Mouse (Mus musculus) C2C12 (cell line): ENCODE results near the gene Zfp428.

Source experiments
- CEBPB ChIP-seq: IDR thresholded peaks from one replicate; pipeline ENCODE4 v1.6.1; 2011; ENCODE audit warnings: low read depth, mild to moderate bottlenecking, control low read depth, moderate library complexity
- CTCF ChIP-seq: IDR thresholded peaks from one replicate; pipeline ENCODE4 v1.5.1; 2011; ENCODE audit not compliant: control insufficient read depth, insufficient read depth, insufficient read length
- MAX ChIP-seq: IDR thresholded peaks from one replicate; pipeline ENCODE4 v1.6.1; 2011; ENCODE audit warnings: mild to moderate bottlenecking, control low read depth
- MYOD1 ChIP-seq: IDR thresholded peaks from one replicate; pipeline ENCODE4 v1.6.1; 2011; ENCODE audit warnings: low read depth; ENCODE audit not compliant: control insufficient read depth, insufficient read length
- MYOG ChIP-seq: IDR thresholded peaks from one replicate; pipeline ENCODE4 v1.6.1; 2011; ENCODE audit not compliant: control insufficient read depth, insufficient read length; ENCODE audit errors: extremely low read depth
- USF1 ChIP-seq: IDR thresholded peaks from one replicate; pipeline ENCODE4 v1.6.1; 2011; ENCODE audit warnings: low read depth, mild to moderate bottlenecking, control low read depth, moderate library complexity

DNA sequence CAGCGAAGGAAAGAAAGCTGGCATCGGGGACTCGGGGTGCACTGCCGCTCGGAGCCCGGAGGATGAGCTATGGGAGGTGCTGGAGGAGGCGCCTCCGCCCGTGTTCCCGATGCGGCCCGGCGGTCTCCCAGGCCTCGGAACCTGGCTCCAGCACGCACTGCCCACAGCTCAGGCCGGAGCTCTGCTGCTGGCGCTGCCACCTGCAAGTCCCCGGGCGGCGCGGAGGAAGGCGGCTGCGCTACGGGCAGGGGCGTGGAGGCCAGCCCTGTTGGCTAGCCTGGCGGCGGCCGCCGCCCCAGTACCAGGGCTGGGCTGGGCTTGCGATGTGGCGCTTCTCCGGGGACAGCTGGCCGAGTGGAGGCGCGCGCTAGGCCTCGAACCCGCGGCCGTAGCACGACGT lies 27.0 kb downstream of the Zfp428 start:
- TF ChIP-seq CTCF (no peak), MAX (no peak), MYOD1 (no peak), CEBPB (no peak), MYOG (no peak), USF1 (no peak)
